Mouse (Mus musculus) limb, embryonic 14.5 days (tissue): ENCODE results near the gene Tsc1. TPM values are rescaled to one million over a fixed set of nuclear protein-coding genes. Genes with fewer than 3 reads are reported as not detected.
A peak's percentile ranks its signal among the peaks of the same experiment; 100 is the strongest.

Experiments
- ATAC-seq: fragments of 200-750 bp; cut with Nextera tagmentation; 2 replicates; pipeline ENCODE4 v1.8.0; 2017; ENCODE audit warnings: low read depth, moderate number of reproducible peaks, moderate TSS enrichment; ENCODE audit not compliant: low FRiP score
- DNase-seq: peaks from one replicate; pipeline ENCODE4 v3.0.0-alpha.2; 2015; ENCODE audit warnings: low spot score
- H3K27ac ChIP-seq: fragments of 300-500 bp; sonication (generic); replicated peaks from 2 replicates; pipeline ENCODE4 v1.5.1; 2014; ENCODE audit warnings: low read depth, mild to moderate bottlenecking, low read length, moderate library complexity, mixed read lengths
- H3K27me3 ChIP-seq: fragments of 300-500 bp; sonication (generic); 2 replicates; pipeline ENCODE4 v1.6.1; 2014; ENCODE audit warnings: low read length, mixed read lengths; ENCODE audit not compliant: control insufficient read depth, insufficient read depth
- H3K36me3 ChIP-seq: fragments of 300-500 bp; sonication (generic); 2 replicates; pipeline ENCODE4 v1.6.1; 2014; ENCODE audit warnings: mild to moderate bottlenecking, low read length, moderate library complexity, mixed read lengths; ENCODE audit not compliant: control insufficient read depth, insufficient read depth
- H3K4me1 ChIP-seq: fragments of 300-500 bp; sonication (generic); 2 replicates; pipeline ENCODE4 v1.6.1; 2014; ENCODE audit warnings: antibody characterized with exemption, low read length, mixed read lengths; ENCODE audit not compliant: control insufficient read depth, insufficient read depth
- H3K4me2 ChIP-seq: fragments of 300-500 bp; sonication (generic); replicated peaks from 2 replicates; pipeline ENCODE4 v1.6.1; 2014; ENCODE audit warnings: low read depth, mild to moderate bottlenecking, low read length, moderate library complexity; ENCODE audit not compliant: severe bottlenecking
- H3K4me3 ChIP-seq: fragments of 300-500 bp; sonication (generic); replicated peaks from 2 replicates; pipeline ENCODE4 v1.5.1; 2014; ENCODE audit warnings: low read length
- H3K9ac ChIP-seq: fragments of 300-500 bp; sonication (generic); 2 replicates; pipeline ENCODE4 v1.6.1; 2014; ENCODE audit warnings: mild to moderate bottlenecking, low read depth, low read length, moderate library complexity; ENCODE audit not compliant: severe bottlenecking
- H3K9me3 ChIP-seq: fragments of 300-500 bp; sonication (generic); 2 replicates; pipeline ENCODE4 v1.6.1; 2016; ENCODE audit warnings: low read length; ENCODE audit not compliant: control insufficient read depth
- POLR2A ChIP-seq: fragments of 200-500 bp; IDR thresholded peaks from 2 replicates; pipeline ENCODE4 v1.8.0; 2012; ENCODE audit warnings: inconsistent platforms, mild to moderate bottlenecking, moderate library complexity, borderline replicate concordance; ENCODE audit not compliant: insufficient read depth, insufficient read length; ENCODE audit errors: extremely low read depth
- WGBS: fragments of 180-500 bp; shearing (Covaris S2); extraction: QIAGEN DNeasy Blood & Tissue Kit; methylation state at CpG from one replicate; pipeline ENCODE4 v1.1.7; 2014; 5-methylcytosine and 5-hydroxymethylcytosine counted together
- polyA plus RNA-seq, 2 experiments: library from polyadenylated mRNA; depleted of rRNA in 1 of 2; stranded (reverse) in 1 of 2; unstranded in 1 of 2; fragments of >200 nt; fragmentation: Nextera tagmentation in 1 of 2; extraction: Ambion mirVana in 1 of 2; gene quantifications; 2 replicates each; pipeline versions ENCODE4 v1.2.1 to v1.2.3; 2012 to 2014

The Tsc1 gene
- polyA plus RNA-seq, 2 experiments: 15.7 to 18.5 TPM

GRCm38 (mm10) chr2:28605789-28606541 is 35.1 kb upstream of the Tsc1 start:
- TF ChIP-seq POLR2A: no peak
- Histone ChIP-seq H3K36me3 (no peaks in the 10 kb centered on the region), H3K4me2 (no peak overlapping the region), H3K4me1 (no peaks in the 10 kb centered on the region), H3K4me3 (no peak overlapping the region), H3K9ac (no peak overlapping the region), H3K27me3 (no peaks in the 10 kb centered on the region), H3K27ac (no peak overlapping the region), H3K9me3 (no peaks in the 10 kb centered on the region)
- no peak for DNase-seq
- WGBS: 48% methylated on average over 14 of the region's 14 CpGs
- 0 out of 2 replicates have a peak, but pooled peaks have one; percentile 15 for ATAC-seq

GRCm38 (mm10) chr2:28606601-28607340 is 34.3 kb upstream of the Tsc1 start:
- no peaks in the 10 kb centered on the region for H3K36me3 ChIP-seq
- 66% methylated on average over 8 of the region's 8 CpGs for WGBS
- no peak overlapping the region for H3K27ac ChIP-seq
- no peak overlapping the region for H3K9ac ChIP-seq
- H3K4me2 ChIP-seq: no peak overlapping the region
- no peak overlapping the region for H3K4me3 ChIP-seq
- no peak for DNase-seq
- no peak for ATAC-seq
- no peaks in the 10 kb centered on the region for H3K4me1 ChIP-seq
- no peaks in the 10 kb centered on the region for H3K9me3 ChIP-seq
- no peak for TF ChIP-seq POLR2A
- no peaks in the 10 kb centered on the region for H3K27me3 ChIP-seq

DNA sequence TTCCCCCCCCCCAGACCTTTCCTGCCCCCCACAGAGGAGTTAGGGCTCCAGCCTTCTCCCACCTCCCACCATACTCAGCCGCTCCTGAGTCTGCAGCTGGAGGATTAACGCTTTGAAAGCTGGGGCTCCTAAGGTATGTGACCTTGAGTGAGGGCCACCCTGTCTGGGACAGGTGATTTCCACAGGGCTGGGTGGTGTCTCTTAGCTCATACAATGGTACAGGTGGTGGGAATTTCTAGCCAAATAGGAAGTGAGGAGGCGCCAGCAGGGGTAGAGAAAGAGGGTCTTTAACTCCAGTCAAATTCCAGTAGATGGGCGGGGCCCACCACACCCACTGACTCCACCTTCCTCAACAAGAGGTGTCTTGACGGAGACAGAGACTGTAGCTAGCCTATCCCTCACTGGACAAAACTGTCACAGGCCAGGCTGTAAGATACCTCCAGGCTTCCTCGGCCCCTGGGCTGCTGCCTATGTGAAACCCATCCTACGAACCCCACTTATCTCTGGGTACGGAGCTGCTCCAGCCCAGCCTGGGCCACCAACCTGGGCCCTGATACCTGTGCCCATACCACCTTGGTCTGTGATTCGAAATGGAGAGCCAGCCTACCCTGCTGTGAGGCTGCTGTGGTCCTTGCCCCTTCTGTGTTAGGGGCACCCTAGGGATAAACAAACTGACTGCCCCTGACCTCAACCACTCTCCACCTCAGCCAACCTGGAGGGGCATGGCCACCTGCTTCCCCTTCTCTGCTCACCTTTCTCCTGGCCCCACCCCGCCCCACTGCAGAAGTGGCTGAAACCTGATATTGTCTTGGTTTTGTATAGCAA is 33.5 kb upstream of the Tsc1 start:
- Histone ChIP-seq H3K9ac (no peak overlapping the region), H3K4me1 (no peaks in the 10 kb centered on the region), H3K4me3 (no peak overlapping the region), H3K27me3 (no peaks in the 10 kb centered on the region), H3K9me3 (no peaks in the 10 kb centered on the region), H3K36me3 (no peaks in the 10 kb centered on the region), H3K4me2 (no peak overlapping the region), H3K27ac (no peak overlapping the region)
- no peak for TF ChIP-seq POLR2A
- WGBS: 46% methylated on average over 10 of the region's 10 CpGs
- DNase-seq (no peak), ATAC-seq (no peak)

DNA sequence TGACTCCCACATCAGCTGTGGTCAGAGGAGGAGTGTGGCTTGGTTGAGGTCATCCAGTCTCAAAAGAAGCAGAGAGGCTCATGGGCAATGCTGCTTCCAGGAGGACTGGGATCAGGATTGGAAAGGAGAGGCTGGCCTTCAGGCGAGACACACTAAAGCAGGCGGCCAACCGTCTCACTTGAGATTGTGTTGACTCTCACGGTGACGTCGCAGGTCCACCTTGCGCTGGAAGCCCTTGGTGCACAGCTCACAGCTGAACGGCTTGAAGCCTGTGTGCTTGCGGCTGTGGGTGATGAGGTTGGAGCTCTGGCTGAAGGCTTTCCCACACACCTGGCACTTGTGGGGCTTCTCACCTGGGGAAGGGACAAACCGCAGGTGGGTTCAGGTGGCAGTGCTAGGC is 31.2 kb upstream of the Tsc1 start:
- no peaks in the 10 kb centered on the region for H3K36me3 ChIP-seq
- no peaks in the 10 kb centered on the region for H3K9me3 ChIP-seq
- TF ChIP-seq POLR2A: no peak
- 77% methylated on average over 10 of the region's 10 CpGs for WGBS
- no peaks in the 10 kb centered on the region for H3K27me3 ChIP-seq
- H3K4me3 ChIP-seq: no peak overlapping the region
- H3K9ac ChIP-seq: no peak overlapping the region
- no peak overlapping the region for H3K4me2 ChIP-seq
- no peaks in the 10 kb centered on the region for H3K4me1 ChIP-seq
- DNase-seq: no peak
- H3K27ac ChIP-seq: no peak overlapping the region
- no peak for ATAC-seq
